Mouse (Mus musculus): ENCODE data around the gene Tm9sf2. TPM values are rescaled to one million over a fixed set of nuclear protein-coding genes. Genes with fewer than 3 reads are reported as not detected.

Tm9sf2 gene
- polyA plus RNA-seq, 1 experiment from 2014 or later: 106 TPM

- no peak overlapping the region for H3K27ac ChIP-seq
- no peaks in the 10 kb centered on the region for H3K36me3 ChIP-seq (replicated peaks)
- peaks cover 10% of the 10 kb centered on the region; the same call in 1 of the 2 replicates for H3K4me1 ChIP-seq
- H3K9ac ChIP-seq: no peak overlapping the region
- H3K9me3 ChIP-seq: no peaks in the 10 kb centered on the region
- no peak for ATAC-seq (replicated peaks)
- 88% methylated on average over 11 of the region's 11 CpGs for WGBS
- no peak overlapping the region for H3K4me3 ChIP-seq
- H3K4me2 ChIP-seq: no peak overlapping the region
- no peaks in the 10 kb centered on the region for H3K27me3 ChIP-seq (replicated peaks)
Observed at GRCm38 (mm10) chr14:122183974-122184373, 77.1 kb downstream of the Tm9sf2 start.

DNA sequence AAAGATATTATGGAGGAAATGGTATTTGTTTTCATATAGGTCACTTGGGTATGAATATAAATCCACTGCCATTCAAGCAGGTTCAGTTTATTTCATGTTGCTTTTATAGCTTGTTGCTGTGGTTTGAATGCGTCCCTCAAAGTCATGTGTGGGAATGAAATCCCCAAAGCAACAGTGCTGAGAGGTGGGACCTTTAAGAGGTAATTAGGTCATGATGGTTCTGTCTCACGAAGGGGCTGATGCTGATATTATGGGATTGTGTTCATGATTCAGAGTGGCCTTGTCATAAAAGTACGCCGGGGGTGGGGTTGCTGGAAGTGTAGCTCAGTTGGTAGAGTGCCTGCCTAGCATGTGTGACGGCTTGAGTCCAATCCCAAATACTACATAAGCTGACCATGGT lies 81.4 kb downstream of the Tm9sf2 start:
- ATAC-seq (replicated peaks): no peak
- H3K27me3 ChIP-seq (replicated peaks): no peaks in the 10 kb centered on the region
- WGBS: 89% methylated on average over 5 of the region's 5 CpGs
- no peak overlapping the region for H3K27ac ChIP-seq
- no peak overlapping the region for H3K4me2 ChIP-seq
- no peak overlapping the region for H3K9ac ChIP-seq
- H3K4me3 ChIP-seq: no peak overlapping the region
- H3K9me3 ChIP-seq: no peaks in the 10 kb centered on the region
- no peaks in the 10 kb centered on the region for H3K36me3 ChIP-seq (replicated peaks)
- no peaks in the 10 kb centered on the region for H3K4me1 ChIP-seq

GRCm38 (mm10) chr14:122189901-122190300 lies 83.1 kb downstream of the Tm9sf2 start:
- 0 out of 2 replicates have a peak, but pooled peaks have one; percentile 38 for ATAC-seq (replicated peaks)

GRCm38 (mm10) chr14:122190527-122190926 lies 83.7 kb downstream of the Tm9sf2 start:
- no peak overlapping the region for H3K4me3 ChIP-seq
- H3K9me3 ChIP-seq: no peaks in the 10 kb centered on the region
- no peak overlapping the region for H3K4me2 ChIP-seq
- H3K27ac ChIP-seq: no peak overlapping the region
- no peaks in the 10 kb centered on the region for H3K4me1 ChIP-seq
- no peaks in the 10 kb centered on the region for H3K36me3 ChIP-seq (replicated peaks)
- H3K9ac ChIP-seq: no peak overlapping the region
- 26% methylated on average over 2 of the region's 2 CpGs for WGBS
- H3K27me3 ChIP-seq (replicated peaks): no peaks in the 10 kb centered on the region
- ATAC-seq (replicated peaks): 0 out of 2 replicates have a peak, but pooled peaks have one; percentile 14

More at GRCm38 (mm10) chr14:122189901-122190300, 83.1 kb downstream of the Tm9sf2 start:
- no peak overlapping the region for H3K4me3 ChIP-seq
- 75% methylated on average over 5 of the region's 5 CpGs for WGBS
- no peaks in the 10 kb centered on the region for H3K9me3 ChIP-seq
- H3K9ac ChIP-seq: no peak overlapping the region
- no peak overlapping the region for H3K4me2 ChIP-seq
- no peaks in the 10 kb centered on the region for H3K36me3 ChIP-seq (replicated peaks)
- H3K27me3 ChIP-seq (replicated peaks): no peaks in the 10 kb centered on the region
- no peaks in the 10 kb centered on the region for H3K4me1 ChIP-seq
- H3K27ac ChIP-seq: no peak overlapping the region

GRCm38 (mm10) chr14:122190941-122191510 lies 84.2 kb downstream of the Tm9sf2 start:
- no peak overlapping the region for H3K9ac ChIP-seq
- WGBS: 17% methylated on average over 7 of the region's 7 CpGs

GRCm38 (mm10) chr14:122194630-122195029 lies 87.8 kb downstream of the Tm9sf2 start:
- Histone ChIP-seq H3K27me3 (replicated peaks) (no peaks in the 10 kb centered on the region), H3K4me2 (no peak overlapping the region), H3K27ac (no peak overlapping the region), H3K9ac (no peak overlapping the region), H3K4me1 (no peaks in the 10 kb centered on the region), H3K4me3 (no peak overlapping the region), H3K36me3 (replicated peaks) (no peaks in the 10 kb centered on the region), H3K9me3 (no peaks in the 10 kb centered on the region)
- ATAC-seq (replicated peaks): no peak
- 96% methylated on average over 8 of the region's 8 CpGs for WGBS

More at GRCm38 (mm10) chr14:122190941-122191510, 84.2 kb downstream of the Tm9sf2 start:
- no peak overlapping the region for H3K27ac ChIP-seq
- no peaks in the 10 kb centered on the region for H3K27me3 ChIP-seq (replicated peaks)
- H3K36me3 ChIP-seq (replicated peaks): no peaks in the 10 kb centered on the region
- H3K4me3 ChIP-seq: no peak overlapping the region
- peak; percentile 75 for ATAC-seq (replicated peaks)
- H3K9me3 ChIP-seq: no peaks in the 10 kb centered on the region
- no peak overlapping the region for H3K4me2 ChIP-seq
- no peaks in the 10 kb centered on the region for H3K4me1 ChIP-seq

DNA sequence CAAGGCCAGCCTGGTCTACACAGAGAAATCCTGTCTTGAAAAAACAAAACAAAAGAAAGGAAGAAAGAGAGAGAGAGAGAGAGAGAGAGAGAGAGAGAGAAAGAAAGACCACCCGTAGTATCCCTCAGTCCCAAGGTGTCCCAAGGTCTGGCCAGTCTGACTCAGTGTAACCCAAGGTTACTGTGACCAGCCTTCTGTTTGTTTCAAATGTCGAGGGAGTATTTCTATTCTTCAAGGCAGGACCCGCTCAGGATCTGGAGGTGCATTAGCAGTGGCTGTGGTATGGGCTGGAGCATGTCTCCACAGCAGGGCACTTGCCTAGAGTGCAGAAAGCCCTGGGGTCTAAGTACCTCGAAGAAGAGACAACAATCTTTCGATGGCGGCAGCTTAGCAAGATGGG lies 90.0 kb downstream of the Tm9sf2 start:
- Histone ChIP-seq H3K27ac (no peak overlapping the region), H3K4me2 (no peak overlapping the region), H3K9me3 (no peaks in the 10 kb centered on the region), H3K27me3 (replicated peaks) (no peaks in the 10 kb centered on the region), H3K36me3 (replicated peaks) (no peaks in the 10 kb centered on the region), H3K4me1 (no peaks in the 10 kb centered on the region), H3K9ac (no peak overlapping the region), H3K4me3 (no peak overlapping the region)
- ATAC-seq (replicated peaks): no peak
- WGBS: 83% methylated on average over 6 of the region's 6 CpGs

DNA sequence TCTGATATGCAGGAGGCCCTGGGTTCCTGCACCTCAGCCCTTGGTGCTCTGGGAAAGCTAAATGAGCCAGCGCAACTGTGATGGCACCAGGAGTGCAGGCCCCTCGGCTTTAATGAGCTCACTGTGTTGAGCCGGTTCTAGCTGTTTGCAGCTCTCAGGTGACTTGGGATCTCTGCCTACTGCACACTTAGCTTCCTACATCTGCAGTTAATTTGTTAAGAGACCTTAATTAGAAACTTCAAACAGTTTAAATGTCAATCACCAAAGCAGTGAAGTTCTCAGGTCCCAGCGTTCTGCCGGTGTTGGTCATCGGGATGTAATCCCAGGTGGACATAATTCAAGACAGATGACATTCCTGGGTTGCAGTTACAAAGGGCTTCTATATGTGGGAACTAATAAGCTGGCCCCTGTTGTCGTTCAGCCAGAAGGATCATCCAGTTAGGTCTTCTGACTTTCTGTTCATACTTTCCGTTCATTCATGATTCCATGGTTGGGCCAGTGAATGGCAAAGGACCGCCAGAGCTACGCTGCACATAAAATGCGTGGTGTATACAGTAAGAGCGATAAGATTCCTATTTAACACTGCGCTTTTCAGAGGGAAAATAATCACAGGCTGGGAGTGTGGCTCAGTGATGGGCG lies 93.5 kb downstream of the Tm9sf2 start:
- Histone ChIP-seq H3K9me3 (no peaks in the 10 kb centered on the region), H3K9ac (no peak overlapping the region), H3K4me1 (no peaks in the 10 kb centered on the region), H3K27ac (no peak overlapping the region), H3K27me3 (replicated peaks) (no peaks in the 10 kb centered on the region), H3K4me2 (no peak overlapping the region), H3K36me3 (replicated peaks) (no peaks in the 10 kb centered on the region), H3K4me3 (no peak overlapping the region)
- ATAC-seq (replicated peaks): no peak
- WGBS: 85% methylated on average over 14 of the region's 14 CpGs

DNA sequence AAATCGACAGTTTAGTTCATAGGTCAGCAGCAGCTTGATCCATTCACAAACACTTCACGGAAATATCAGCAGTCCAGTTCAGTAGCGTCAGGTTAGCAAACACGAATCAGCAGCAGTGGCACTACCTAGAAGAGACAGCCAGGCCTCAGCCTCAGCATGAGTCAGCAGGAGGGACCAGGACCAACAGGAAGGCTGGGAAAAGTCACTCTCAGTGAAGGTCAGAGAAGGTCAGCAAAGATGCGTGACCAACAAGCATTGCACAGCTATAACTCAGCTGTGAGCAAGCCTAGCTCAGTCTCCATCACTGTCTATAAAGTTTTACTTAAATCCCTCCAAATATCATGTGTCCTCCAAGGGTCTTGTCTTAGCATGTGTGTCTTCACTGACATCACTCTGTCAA lies 102.3 kb downstream of the Tm9sf2 start:
- Histone ChIP-seq H3K36me3 (replicated peaks) (no peaks in the 10 kb centered on the region), H3K27ac (no peak overlapping the region), H3K27me3 (replicated peaks) (no peaks in the 10 kb centered on the region), H3K4me3 (no peak overlapping the region), H3K9ac (no peak overlapping the region), H3K4me2 (no peak overlapping the region), H3K9me3 (no peaks in the 10 kb centered on the region), H3K4me1 (no peaks in the 10 kb centered on the region)
- no peak for ATAC-seq (replicated peaks)
- 87% methylated on average over 5 of the region's 5 CpGs for WGBS

Other genes with a start within 250 kb of the Tm9sf2 start
- 45.9 and 47.2 TPM in 2 replicates for gene Ubac2, start 228.4 kb upstream of the Tm9sf2 start, polyA plus RNA-seq (2015; fragmentation: Nextera tagmentation; extraction: Ambion mirVana)
- 0.18 TPM in 1 of 2 replicates, not detected in the other for gene Gpr18, start 191.3 kb upstream of the Tm9sf2 start, polyA plus RNA-seq (2015; fragmentation: Nextera tagmentation; extraction: Ambion mirVana)
- gene Gpr183, start 141.8 kb upstream of the Tm9sf2 start, polyA plus RNA-seq (2015; fragmentation: Nextera tagmentation; extraction: Ambion mirVana): 1.0 and 1.1 TPM in 2 replicates
- not detected in 2 replicates for gene Timm8a2, start 72.4 kb upstream of the Tm9sf2 start, polyA plus RNA-seq (2015; fragmentation: Nextera tagmentation; extraction: Ambion mirVana)
- 12.5 and 15.6 TPM in 2 replicates for gene Clybl, start 74.7 kb downstream of the Tm9sf2 start, polyA plus RNA-seq (2015; fragmentation: Nextera tagmentation; extraction: Ambion mirVana)